Mouse (Mus musculus) heart, embryonic 14.5 days (tissue): ENCODE data around the gene Vsir. TPM values are rescaled to one million over a fixed set of nuclear protein-coding genes. Genes with fewer than 3 reads are reported as not detected.

Source experiments
- ATAC-seq: fragments of 200-750 bp; cut with Nextera tagmentation; 2 replicates; pipeline ENCODE4 v1.8.0; 2017; ENCODE audit warnings: low read depth, moderate TSS enrichment; ENCODE audit not compliant: insufficient number of reproducible peaks, insufficient read depth, low FRiP score
- H3K27ac ChIP-seq, 2 experiments: fragments of 200-500 bp in 1 of 2; fragments of 300-500 bp in 1 of 2; sonication (generic) in 1 of 2; replicated peaks in 1 of 2; 2 replicates each; pipeline ENCODE4 v1.5.1; 2012 to 2014; ENCODE audit warnings: low read depth in 2 of 2, low read length in 2 of 2, control low read depth in 1 of 2, mild to moderate bottlenecking in 1 of 2, mixed read lengths in 1 of 2; ENCODE audit not compliant: control insufficient read depth in 1 of 2, insufficient read depth in 1 of 2
- H3K27me3 ChIP-seq: fragments of 300-500 bp; sonication (generic); 2 replicates; pipeline ENCODE4 v1.6.1; 2014; ENCODE audit warnings: mild to moderate bottlenecking, low read length, control low read depth; ENCODE audit not compliant: control insufficient read depth, insufficient read depth
- H3K36me3 ChIP-seq: fragments of 300-500 bp; sonication (generic); 2 replicates; pipeline ENCODE4 v1.6.1; 2014; ENCODE audit warnings: mild to moderate bottlenecking, control low read depth, low read length, mixed read lengths; ENCODE audit not compliant: control insufficient read depth, insufficient read depth
- H3K4me1 ChIP-seq, 2 experiments: fragments of 200-500 bp in 1 of 2; fragments of 300-500 bp in 1 of 2; sonication (generic) in 1 of 2; 2 replicates each; pipeline ENCODE4 v1.6.1; 2012 to 2014; ENCODE audit warnings: low read length in 2 of 2, control low read depth in 1 of 2, mixed read lengths in 1 of 2; ENCODE audit not compliant: control insufficient read depth in 2 of 2, insufficient read depth in 2 of 2
- H3K4me2 ChIP-seq: fragments of 300-500 bp; sonication (generic); 2 replicates; pipeline ENCODE4 v1.6.1; 2014; ENCODE audit warnings: mild to moderate bottlenecking, low read length
- H3K4me3 ChIP-seq, 2 experiments: fragments of 200-500 bp in 1 of 2; fragments of 300-500 bp in 1 of 2; sonication (generic) in 1 of 2; 2 replicates each; pipeline ENCODE4 v1.5.1; 2012 to 2014; ENCODE audit warnings: low read length in 2 of 2, mild to moderate bottlenecking in 2 of 2, control low read depth in 1 of 2, low read depth in 1 of 2, moderate library complexity in 1 of 2; ENCODE audit not compliant: control insufficient read depth in 1 of 2, insufficient read depth in 1 of 2
- H3K9ac ChIP-seq: fragments of 300-500 bp; sonication (generic); 2 replicates; pipeline ENCODE4 v1.6.1; 2014; ENCODE audit warnings: mild to moderate bottlenecking, low read length
- H3K9me3 ChIP-seq: fragments of 300-500 bp; sonication (generic); 2 replicates; pipeline ENCODE4 v1.6.1; 2016; ENCODE audit warnings: low read length, control low read depth; ENCODE audit not compliant: control insufficient read depth
- WGBS: fragments of 180-500 bp; shearing (Covaris S2); extraction: QIAGEN DNeasy Blood & Tissue Kit; methylation state at CpG from one replicate; pipeline ENCODE4 v1.1.7; 2014; 5-methylcytosine and 5-hydroxymethylcytosine counted together
- polyA plus RNA-seq: library from polyadenylated mRNA; unstranded; fragments of >200 nt; fragmentation: Nextera tagmentation; extraction: Ambion mirVana; gene quantifications from 2 replicates; pipeline ENCODE4 v1.2.1, GENCODE M21; 2014

Vsir gene
- polyA plus RNA-seq, 1 experiment from 2014 or later: 2.3 TPM

DNA sequence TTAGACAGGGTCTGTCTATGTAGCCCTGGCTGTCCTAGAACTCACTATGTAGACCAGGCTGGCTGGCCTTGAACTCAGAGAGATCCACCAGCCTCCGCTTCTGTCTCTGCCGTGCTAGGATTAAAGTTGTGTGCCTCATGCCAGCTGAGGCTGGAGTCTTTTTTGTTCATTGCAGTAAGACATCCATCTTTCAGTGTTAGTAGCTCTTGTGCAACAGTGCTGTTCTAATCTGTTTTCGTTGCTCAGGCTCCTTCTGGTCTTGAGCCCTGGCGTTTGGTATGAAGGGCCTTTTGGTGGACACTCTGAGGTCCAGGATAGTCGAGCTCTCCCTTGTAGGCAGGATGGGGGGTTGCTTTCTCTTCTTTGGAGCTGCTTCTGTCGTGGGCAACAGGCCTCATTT, 16.8 kb downstream of the Vsir start:
- H3K27ac ChIP-seq: no peak overlapping the region
- 67% methylated on average over 6 of the region's 6 CpGs for WGBS
- H3K9me3 ChIP-seq: no peaks in the 10 kb centered on the region
- peaks cover 6 to 7% of the 10 kb centered on the region in 2 experiments; a peak in 1 of 4 replicates for H3K4me1 ChIP-seq
- no peaks in the 10 kb centered on the region for H3K36me3 ChIP-seq
- ATAC-seq: no peak
- H3K9ac ChIP-seq: no peak overlapping the region
- no peak overlapping the region for H3K4me3 ChIP-seq
- no peaks in the 10 kb centered on the region for H3K27me3 ChIP-seq
- no peak overlapping the region for H3K4me2 ChIP-seq

DNA sequence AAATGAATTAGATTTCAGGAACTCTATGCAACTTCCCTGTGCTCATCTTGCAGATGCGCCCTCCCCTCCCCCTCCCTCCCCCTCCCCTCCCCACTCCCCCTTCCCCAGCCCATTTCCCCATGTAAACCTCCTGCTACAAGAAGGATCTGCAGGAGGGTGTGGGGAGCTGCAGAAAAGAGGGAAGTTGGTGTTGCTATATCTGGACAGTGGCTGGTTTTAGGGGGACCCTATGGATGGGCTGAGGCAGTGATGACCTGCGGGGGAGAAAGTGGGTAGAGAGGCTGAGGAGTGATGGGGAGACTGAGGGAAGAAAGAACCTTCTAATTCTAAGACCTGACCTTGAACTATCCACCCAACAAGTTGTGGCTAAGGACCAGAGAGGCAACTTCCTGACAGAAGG, 20.5 kb downstream of the Vsir start:
- peaks cover 6 to 7% of the 10 kb centered on the region in 2 experiments; a peak in 1 of 4 replicates for H3K4me1 ChIP-seq
- 76% methylated on average over 2 of the region's 2 CpGs for WGBS
- no peaks in the 10 kb centered on the region for H3K9me3 ChIP-seq
- no peak for ATAC-seq
- H3K27ac ChIP-seq: no peak overlapping the region
- H3K36me3 ChIP-seq: no peaks in the 10 kb centered on the region
- no peak overlapping the region for H3K9ac ChIP-seq
- no peaks in the 10 kb centered on the region for H3K27me3 ChIP-seq
- H3K4me3 ChIP-seq: no peak overlapping the region
- H3K4me2 ChIP-seq: no peak overlapping the region

DNA sequence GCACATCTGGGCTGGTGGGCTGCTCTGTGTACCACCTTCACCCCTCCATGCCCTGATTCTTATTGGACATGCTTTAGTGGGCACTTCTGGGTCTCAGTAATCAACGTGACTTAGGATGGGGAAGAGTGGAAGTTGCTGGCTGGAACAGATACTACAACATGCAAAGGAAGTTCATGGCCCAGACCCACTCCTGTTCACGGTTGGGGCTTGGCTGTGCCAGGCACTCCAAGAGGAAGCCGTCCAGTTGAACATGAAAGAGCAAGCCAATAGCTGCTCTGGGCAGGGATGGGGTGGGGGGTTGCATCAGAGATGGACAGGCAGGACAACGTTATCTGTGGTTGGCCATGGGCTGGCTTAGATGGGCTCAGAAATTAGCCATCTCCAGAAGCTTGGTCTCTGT, 21.3 kb downstream of the Vsir start:
- H3K9me3 ChIP-seq: no peaks in the 10 kb centered on the region
- no peak overlapping the region for H3K4me3 ChIP-seq
- H3K9ac ChIP-seq: no peak overlapping the region
- no peak overlapping the region for H3K4me2 ChIP-seq
- peaks cover 6 to 7% of the 10 kb centered on the region in 2 experiments; a peak in 1 of 4 replicates for H3K4me1 ChIP-seq
- no peaks in the 10 kb centered on the region for H3K36me3 ChIP-seq
- ATAC-seq: no peak
- H3K27me3 ChIP-seq: no peaks in the 10 kb centered on the region
- 64% methylated on average over 4 of the region's 4 CpGs for WGBS
- no peak overlapping the region for H3K27ac ChIP-seq

DNA sequence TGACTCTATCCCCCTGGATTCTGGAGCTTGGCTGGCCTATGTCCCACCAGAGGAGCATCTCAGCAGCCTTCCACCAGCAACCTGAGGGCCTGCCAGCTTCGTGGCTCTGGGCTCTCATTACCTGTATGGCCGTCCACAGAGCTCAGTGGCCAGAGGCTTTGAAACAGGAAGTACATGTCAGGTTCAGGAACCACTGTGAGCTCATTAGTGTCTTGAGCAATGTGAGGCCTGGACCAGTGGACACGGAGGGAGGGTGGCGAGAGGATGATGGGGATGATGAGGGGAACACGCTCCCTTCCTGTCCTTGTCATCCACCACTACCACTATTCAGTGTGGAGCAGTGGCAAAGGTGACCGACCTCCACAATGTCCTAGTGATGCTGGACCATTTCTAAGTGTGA, 22.8 kb downstream of the Vsir start:
- no peak overlapping the region for H3K27ac ChIP-seq
- no peaks in the 10 kb centered on the region for H3K9me3 ChIP-seq
- H3K4me3 ChIP-seq: no peak overlapping the region
- 86% methylated on average over 6 of the region's 6 CpGs for WGBS
- H3K27me3 ChIP-seq: no peaks in the 10 kb centered on the region
- H3K36me3 ChIP-seq: no peaks in the 10 kb centered on the region
- H3K9ac ChIP-seq: no peak overlapping the region
- H3K4me2 ChIP-seq: no peak overlapping the region
- peaks cover 11 to 12% of the 10 kb centered on the region in 2 experiments; a peak in 2 of 4 replicates for H3K4me1 ChIP-seq
- no peak for ATAC-seq

DNA sequence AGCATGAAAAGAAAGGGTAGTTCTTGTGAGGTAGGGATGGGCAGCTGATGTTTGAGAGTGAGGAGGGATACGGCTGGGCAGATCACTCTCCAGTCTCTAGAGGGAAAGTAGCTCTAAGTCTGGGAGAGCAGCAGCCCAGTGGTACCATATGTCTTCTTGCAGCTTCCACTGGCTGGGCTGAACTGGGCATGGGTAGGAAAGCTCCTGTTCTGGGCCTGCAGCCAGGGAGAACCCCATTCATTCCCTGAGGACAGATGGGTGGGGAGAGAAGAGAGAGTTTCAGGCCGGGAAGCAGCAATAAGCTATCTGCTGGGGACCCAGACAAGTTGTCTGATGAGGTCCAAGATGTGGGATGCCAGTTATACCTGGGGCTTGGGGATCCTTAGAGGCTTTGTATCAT, 23.4 kb downstream of the Vsir start:
- Histone ChIP-seq H3K27ac (no peak overlapping the region), H3K36me3 (no peaks in the 10 kb centered on the region), H3K9me3 (no peaks in the 10 kb centered on the region), H3K9ac (no peak overlapping the region), H3K4me3 (no peak overlapping the region), H3K4me1 (peaks cover 6 to 9% of the 10 kb centered on the region in 2 experiments; a peak in 2 of 4 replicates), H3K27me3 (no peaks in the 10 kb centered on the region), H3K4me2 (no peak overlapping the region)
- ATAC-seq: no peak
- WGBS: 68% methylated on average over 2 of the region's 2 CpGs

DNA sequence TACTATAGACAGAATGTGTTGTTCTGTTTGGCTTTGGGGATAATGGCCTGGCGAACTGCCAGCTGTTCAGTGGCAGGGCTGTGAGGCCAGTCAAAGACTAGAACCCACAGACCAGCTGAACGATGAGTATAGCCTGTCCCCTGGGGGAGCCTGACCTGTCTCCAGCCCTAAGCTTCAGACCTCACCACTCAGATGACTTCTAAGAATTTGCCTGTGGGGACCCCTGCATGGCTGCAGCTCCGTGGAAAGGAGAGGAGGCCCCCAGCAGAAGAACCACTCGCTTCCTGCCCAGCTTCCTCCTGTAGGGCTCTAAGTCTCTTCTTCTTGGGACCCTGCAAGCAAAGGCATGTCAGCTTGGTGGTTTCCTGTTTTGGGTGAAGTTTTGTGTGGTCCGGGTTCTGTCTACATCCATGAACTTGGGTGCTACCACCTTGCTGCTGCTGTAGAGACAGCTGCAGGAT, 24.0 kb downstream of the Vsir start:
- H3K9me3 ChIP-seq: no peaks in the 10 kb centered on the region
- no peak overlapping the region for H3K4me3 ChIP-seq
- H3K36me3 ChIP-seq: no peaks in the 10 kb centered on the region
- H3K4me2 ChIP-seq: no peak overlapping the region
- H3K9ac ChIP-seq: no peak overlapping the region
- H3K27ac ChIP-seq: no peak overlapping the region
- H3K27me3 ChIP-seq: no peaks in the 10 kb centered on the region
- H3K4me1 ChIP-seq: peaks cover 4 to 6% of the 10 kb centered on the region in 2 experiments; a peak in 2 of 4 replicates
- ATAC-seq: no peak
- 65% methylated on average over 5 of the region's 5 CpGs for WGBS

DNA sequence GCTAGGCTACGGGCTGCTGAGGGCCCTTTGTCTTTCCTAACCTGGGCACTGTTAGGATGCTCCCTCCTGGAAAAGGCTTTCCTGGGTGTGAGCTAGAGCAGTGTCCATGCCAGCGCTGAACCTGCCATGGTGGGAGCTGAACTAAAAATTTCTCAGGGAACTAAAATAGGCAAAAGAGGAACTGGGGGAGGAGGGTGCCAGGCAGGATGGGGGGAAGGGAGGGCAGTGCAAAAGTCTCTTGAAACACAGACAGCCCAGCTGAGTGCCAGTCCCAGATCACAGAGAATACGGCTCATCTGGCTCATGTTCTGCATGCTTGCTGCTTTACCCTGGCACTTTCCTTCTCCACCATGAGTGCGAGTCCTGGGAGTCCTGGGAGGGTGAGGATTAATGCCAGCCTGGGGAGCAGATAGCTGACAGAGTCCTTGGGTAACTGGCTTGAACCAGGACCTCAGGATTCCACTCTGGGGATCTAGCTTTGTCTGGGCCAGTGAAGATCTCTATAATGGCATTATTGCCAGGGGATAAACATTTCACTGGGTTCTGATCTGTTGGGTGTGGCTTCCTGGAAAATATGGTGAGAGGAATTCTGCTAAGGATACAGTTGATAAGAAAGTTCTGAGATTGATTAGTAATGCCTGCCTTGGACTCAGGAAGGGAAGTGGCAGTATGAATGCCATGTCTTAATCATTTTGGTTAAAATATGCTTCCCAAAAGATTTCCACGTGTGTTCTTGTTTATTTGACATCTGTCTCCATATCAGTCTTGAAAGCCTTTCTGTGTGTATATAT, 25.1 kb downstream of the Vsir start:
- no peak for ATAC-seq

More for the DNA sequence above, 25.1 kb downstream of the Vsir start:
- Histone ChIP-seq H3K4me1 (peaks cover 4 to 6% of the 10 kb centered on the region in 2 experiments; a peak in 2 of 4 replicates), H3K4me3 (no peak overlapping the region), H3K9ac (no peak overlapping the region), H3K9me3 (no peaks in the 10 kb centered on the region), H3K27ac (no peak overlapping the region), H3K4me2 (no peak overlapping the region), H3K27me3 (no peaks in the 10 kb centered on the region), H3K36me3 (no peaks in the 10 kb centered on the region)
- WGBS: 73% methylated on average over 5 of the region's 5 CpGs
